Mouse (Mus musculus) kidney, postnatal 0 days (tissue): ENCODE data around the gene Scn3b. TPM values are rescaled to one million over a fixed set of nuclear protein-coding genes. Genes with fewer than 3 reads are reported as not detected.

Experiments used
- ATAC-seq: fragments of 200-750 bp; cut with Nextera tagmentation; replicated peaks from 2 replicates; pipeline ENCODE4 v1.8.0; 2017; ENCODE audit warnings: low read depth, moderate number of reproducible peaks, moderate TSS enrichment, moderate library complexity; ENCODE audit not compliant: low FRiP score
- DNase-seq: peaks from one replicate; pipeline ENCODE4 v3.0.0-alpha.2; 2016; ENCODE audit warnings: low spot score
- H3K27ac ChIP-seq: fragments of 300-500 bp; sonication (generic); 2 replicates; pipeline ENCODE4 v1.5.1; 2014; ENCODE audit warnings: mild to moderate bottlenecking
- H3K27me3 ChIP-seq: fragments of 300-500 bp; sonication (generic); 2 replicates; pipeline ENCODE4 v1.6.1; 2014; ENCODE audit warnings: low read length, mixed read lengths; ENCODE audit not compliant: insufficient read depth
- H3K36me3 ChIP-seq: fragments of 300-500 bp; sonication (generic); 2 replicates; pipeline ENCODE4 v1.6.1; 2014; ENCODE audit warnings: low read length, mixed read lengths; ENCODE audit not compliant: insufficient read depth
- H3K4me1 ChIP-seq: fragments of 300-500 bp; sonication (generic); replicated peaks from 2 replicates; pipeline ENCODE4 v1.6.1; 2014; ENCODE audit warnings: antibody characterized with exemption, low read length, mixed read lengths; ENCODE audit not compliant: insufficient read depth
- H3K4me2 ChIP-seq: fragments of 300-500 bp; sonication (generic); 2 replicates; pipeline ENCODE4 v1.6.1; 2014; ENCODE audit warnings: mild to moderate bottlenecking, low read length, moderate library complexity, mixed read lengths
- H3K4me3 ChIP-seq: fragments of 300-500 bp; sonication (generic); replicated peaks from 2 replicates; pipeline ENCODE4 v1.5.1; 2014; ENCODE audit warnings: low read depth, low read length
- H3K9ac ChIP-seq: fragments of 300-500 bp; sonication (generic); 2 replicates; pipeline ENCODE4 v1.6.1; 2014; ENCODE audit warnings: low read depth, low read length
- H3K9me3 ChIP-seq: fragments of 300-500 bp; sonication (generic); replicated peaks from 2 replicates; pipeline ENCODE4 v1.6.1; 2016; ENCODE audit warnings: low read length, inconsistent platforms, mixed read lengths
- CTCF ChIP-seq: IDR thresholded peaks from 2 replicates; pipeline ENCODE4 v1.5.1; 2016; ENCODE audit warnings: antibody characterized with exemption, low read depth, mild to moderate bottlenecking, moderate library complexity
- WGBS: fragments of 180-500 bp; shearing (Covaris S2); extraction: QIAGEN DNeasy Blood & Tissue Kit; methylation state at CpG from one replicate; pipeline ENCODE4 v1.1.7; 2014; 5-methylcytosine and 5-hydroxymethylcytosine counted together
- polyA plus RNA-seq: library from polyadenylated mRNA; unstranded; fragments of >200 nt; fragmentation: Nextera tagmentation; extraction: Ambion mirVana; gene quantifications from 2 replicates; pipeline ENCODE4 v1.2.1, GENCODE M21; 2015

Scn3b gene
- polyA plus RNA-seq, 1 experiment from 2014 or later: 0.32 TPM

- 89% methylated on average over 1 of the region's 1 CpGs for WGBS
- Histone ChIP-seq H3K27me3 (no peaks in the 10 kb centered on the region), H3K4me3 (no peak overlapping the region), H3K9me3 (no peaks in the 10 kb centered on the region), H3K27ac (no peak overlapping the region), H3K4me2 (no peak overlapping the region), H3K4me1 (no peaks in the 10 kb centered on the region), H3K9ac (no peak overlapping the region), H3K36me3 (peaks cover 21% of the 10 kb centered on the region; the same call in 1 of the 2 replicates)
- no peak for DNase-seq
- ATAC-seq: no peak
- TF ChIP-seq CTCF: no peak
These were observed 25.8 kb downstream of the Scn3b start for GRCm38 (mm10) chr9:40294866-40295265.

GRCm38 (mm10) chr9:40296251-40296650 is 27.2 kb downstream of the Scn3b start:
- H3K9me3 ChIP-seq: no peaks in the 10 kb centered on the region
- H3K27me3 ChIP-seq: no peaks in the 10 kb centered on the region
- 95% methylated on average over 5 of the region's 5 CpGs for WGBS
- H3K36me3 ChIP-seq: peaks cover 22% of the 10 kb centered on the region; the same call in 1 of the 2 replicates
- no peaks in the 10 kb centered on the region for H3K4me1 ChIP-seq
- no peak for ATAC-seq
- DNase-seq: no peak
- H3K9ac ChIP-seq: no peak overlapping the region
- H3K27ac ChIP-seq: no peak overlapping the region
- no peak; the same call in 1 of the 2 replicates for TF ChIP-seq CTCF
- H3K4me3 ChIP-seq: no peak overlapping the region
- no peak overlapping the region for H3K4me2 ChIP-seq

- no peak overlapping the region for H3K9ac ChIP-seq
- H3K4me3 ChIP-seq: no peak overlapping the region
- peaks cover 27% of the 10 kb centered on the region; the same call in 1 of the 2 replicates for H3K36me3 ChIP-seq
- no peak overlapping the region for H3K4me2 ChIP-seq
- WGBS: 92% methylated on average over 9 of the region's 9 CpGs
- TF ChIP-seq CTCF: no peak
- no peaks in the 10 kb centered on the region for H3K27me3 ChIP-seq
- H3K4me1 ChIP-seq: no peaks in the 10 kb centered on the region
- DNase-seq (no peak), ATAC-seq (no peak)
- no peak overlapping the region for H3K27ac ChIP-seq
- H3K9me3 ChIP-seq: no peaks in the 10 kb centered on the region
These were observed 29.0 kb downstream of the Scn3b start for GRCm38 (mm10) chr9:40297969-40298368.

GRCm38 (mm10) chr9:40299323-40299722 is 30.3 kb downstream of the Scn3b start:
- ATAC-seq: no peak
- Histone ChIP-seq H3K4me3 (no peak overlapping the region), H3K27me3 (no peaks in the 10 kb centered on the region), H3K9ac (no peak overlapping the region), H3K36me3 (peaks cover 32% of the 10 kb centered on the region), H3K9me3 (no peaks in the 10 kb centered on the region), H3K4me1 (no peaks in the 10 kb centered on the region), H3K4me2 (no peak overlapping the region), H3K27ac (no peak overlapping the region)
- DNase-seq: no peak
- 99% methylated on average over 7 of the region's 7 CpGs for WGBS
- no peak for TF ChIP-seq CTCF

GRCm38 (mm10) chr9:40300018-40300989 is 31.3 kb downstream of the Scn3b start:
- Histone ChIP-seq H3K36me3 (peaks cover 33% of the 10 kb centered on the region), H3K4me2 (no peak overlapping the region), H3K4me3 (no peak overlapping the region), H3K9me3 (no peaks in the 10 kb centered on the region), H3K9ac (no peak overlapping the region), H3K4me1 (no peaks in the 10 kb centered on the region), H3K27me3 (no peaks in the 10 kb centered on the region), H3K27ac (no peak overlapping the region)
- no peak for TF ChIP-seq CTCF
- peak; percentile 50 for ATAC-seq
- 56% methylated on average over 15 of the region's 15 CpGs for WGBS
- peak; percentile 63 for DNase-seq

- Histone ChIP-seq H3K36me3 (peaks cover 39% of the 10 kb centered on the region), H3K4me3 (no peak overlapping the region), H3K27ac (no peak overlapping the region), H3K9ac (no peak overlapping the region), H3K27me3 (no peaks in the 10 kb centered on the region), H3K9me3 (no peaks in the 10 kb centered on the region), H3K4me1 (no peaks in the 10 kb centered on the region), H3K4me2 (no peak overlapping the region)
- ATAC-seq: no peak
- 87% methylated on average over 5 of the region's 5 CpGs for WGBS
- no peak for DNase-seq
- TF ChIP-seq CTCF: no peak
These were observed 32.5 kb downstream of the Scn3b start for GRCm38 (mm10) chr9:40301475-40301874.
